Comparison of ENCODE assay signal across 9 mouse cellular contexts in genomic region chr1:59574262-59575187, GRCm38 (mm10). TPM values are rescaled to one million over a fixed set of nuclear protein-coding genes. Genes with fewer than 3 reads are reported as not detected.
DNase-seq lines count a peak whose midpoint lies in the region; ATAC-seq lines count a peak whose summit lies in the region.
"Had no signal": no experiment of that assay in that cellular context is flagged by ENCODE, and none has a peak within 500 bp of the region (broad histone marks: within the 10 kb centered on the region; RNA-seq: fewer than 3 reads in every experiment).

No protein-coding gene starts in this region.

- peak overlapping the region; percentile 22 for H3K4me3 ChIP-seq in heart, embryonic 15.5 days
- peak overlapping the region; percentile 42 for H3K4me3 ChIP-seq in embryonic facial prominence, embryonic 10.5 days
- H3K4me3 ChIP-seq in hindbrain, embryonic 16.5 days (ENCODE audit: low read length), result peak overlapping the region; percentile 34
- peak overlapping the region; percentile 29 for H3K4me3 ChIP-seq in midbrain, embryonic 16.5 days (ENCODE audit: low read depth, low read length)

- H3K9me3 ChIP-seq in heart, embryonic 15.5 days (replicated peaks), result no peaks in the 10 kb centered on the region
- H3K9me3 ChIP-seq in embryonic facial prominence, embryonic 10.5 days, result no peaks in the 10 kb centered on the region
- H3K9me3 ChIP-seq in hindbrain, embryonic 16.5 days (ENCODE audit: control insufficient read depth, low read length), result no peaks in the 10 kb centered on the region
- no peaks in the 10 kb centered on the region for H3K9me3 ChIP-seq in midbrain, embryonic 16.5 days (replicated peaks; ENCODE audit: control insufficient read depth, low read length, poor library complexity, severe bottlenecking)

- H3K4me1 ChIP-seq in heart, embryonic 15.5 days (replicated peaks), result peaks cover 4% of the 10 kb centered on the region; the same call in 1 of the 2 replicates
- peaks cover 39% of the 10 kb centered on the region for H3K4me1 ChIP-seq in embryonic facial prominence, embryonic 10.5 days
- peaks cover 7% of the 10 kb centered on the region; the same call in 1 of the 2 replicates for H3K4me1 ChIP-seq in hindbrain, embryonic 16.5 days (ENCODE audit: control insufficient read depth, insufficient read depth, low read depth, low read length)
- H3K4me1 ChIP-seq in midbrain, embryonic 16.5 days (ENCODE audit: control insufficient read depth, insufficient read depth, low read length), result peaks cover 15% of the 10 kb centered on the region

- no peak overlapping the region for H3K9ac ChIP-seq in heart, embryonic 15.5 days
- H3K9ac ChIP-seq in hindbrain, embryonic 16.5 days (ENCODE audit: low read depth, low read length), result peak overlapping the region; percentile 53; the same call in 1 of the 2 replicates
- peak overlapping the region; percentile 63 for H3K9ac ChIP-seq in midbrain, embryonic 16.5 days (ENCODE audit: low read depth, low read length)

- DNase-seq in heart, adult 11 months, result no peak
- peak; percentile 57 for DNase-seq in embryonic facial prominence, embryonic 10.5 days (ENCODE audit: low spot score)
- no peak for DNase-seq in gastrocnemius, postnatal 4 days (ENCODE audit: low spot score in 2 of 2)

- no peaks in the 10 kb centered on the region for H3K36me3 ChIP-seq in heart, embryonic 15.5 days
- no peaks in the 10 kb centered on the region for H3K36me3 ChIP-seq in embryonic facial prominence, embryonic 10.5 days (replicated peaks)
- H3K36me3 ChIP-seq in hindbrain, embryonic 16.5 days (ENCODE audit: control insufficient read depth, insufficient read depth, low read length), result no peaks in the 10 kb centered on the region
- H3K36me3 ChIP-seq in midbrain, embryonic 16.5 days (ENCODE audit: control insufficient read depth, insufficient read depth, low read length), result no peaks in the 10 kb centered on the region

- 52% methylated on average over 21 of the region's 21 CpGs for WGBS in heart, embryonic 15.5 days
- WGBS in embryonic facial prominence, embryonic 10.5 days, result 38% methylated on average over 21 of the region's 21 CpGs
- WGBS in hindbrain, embryonic 16.5 days, result 16% methylated on average over 21 of the region's 21 CpGs
- WGBS in midbrain, embryonic 16.5 days, result 20% methylated on average over 21 of the region's 21 CpGs

- peaks cover 8% of the 10 kb centered on the region; the same call in 1 of the 2 replicates for H3K27me3 ChIP-seq in heart, embryonic 15.5 days
- peaks cover 9% of the 10 kb centered on the region for H3K27me3 ChIP-seq in embryonic facial prominence, embryonic 10.5 days (replicated peaks; ENCODE audit: low read depth, poor library complexity, severe bottlenecking)
- no peaks in the 10 kb centered on the region for H3K27me3 ChIP-seq in hindbrain, embryonic 16.5 days (replicated peaks; ENCODE audit: control insufficient read depth, insufficient read depth, low read length)
- no peaks in the 10 kb centered on the region for H3K27me3 ChIP-seq in midbrain, embryonic 16.5 days (ENCODE audit: control insufficient read depth, insufficient read depth, low read depth, low read length)

- ATAC-seq in heart, embryonic 15.5 days (replicated peaks; ENCODE audit: insufficient number of reproducible peaks, insufficient read depth, low FRiP score, low read depth), result no peak
- peak; percentile 90 for ATAC-seq in hindbrain, embryonic 16.5 days
- ATAC-seq in midbrain, embryonic 16.5 days, result peak; percentile 94
- ATAC-seq in monocyte, adult 5-6 weeks (replicated peaks; ENCODE audit: insufficient number of reproducible peaks, low FRiP score, low TSS enrichment, poor library complexity, severe bottlenecking), result no peak
- no peak for ATAC-seq in granulocyte monocyte progenitor cell, adult 5-6 weeks (replicated peaks; ENCODE audit: poor library complexity, severe bottlenecking)

- peak overlapping the region; percentile 54 for H3K4me2 ChIP-seq in heart, embryonic 15.5 days
- H3K4me2 ChIP-seq in hindbrain, embryonic 16.5 days (ENCODE audit: low read length), result peak overlapping the region; percentile 68
- H3K4me2 ChIP-seq in midbrain, embryonic 16.5 days (ENCODE audit: low read length), result peak overlapping the region; percentile 64

- no peak overlapping the region for H3K27ac ChIP-seq in heart, embryonic 15.5 days
- peak overlapping the region; percentile 80 for H3K27ac ChIP-seq in embryonic facial prominence, embryonic 10.5 days (replicated peaks)
- peak overlapping the region; percentile 71 for H3K27ac ChIP-seq in hindbrain, embryonic 16.5 days (ENCODE audit: low read depth, low read length)
- peak overlapping the region; percentile 83 for H3K27ac ChIP-seq in midbrain, embryonic 16.5 days (ENCODE audit: low read length)

RNA-seq across cellular contexts. Expression of gene Gm973, which starts 58.5 kb away (rescaled TPM):
- polyA plus RNA-seq in heart, embryonic 15.5 days (2015; fragmentation: Nextera tagmentation; extraction: Ambion mirVana), result 0.33 and 0.34 TPM in 2 replicates
- polyA plus RNA-seq in embryonic facial prominence, embryonic 10.5 days (2016; fragmentation: Nextera tagmentation; extraction: Ambion mirVana), result 1.2 and 3.6 TPM in 2 replicates
- polyA plus RNA-seq in hindbrain, embryonic 16.5 days (2015; fragmentation: Nextera tagmentation; extraction: Ambion mirVana), result 11.3 and 11.5 TPM in 2 replicates
- polyA plus RNA-seq in midbrain, embryonic 16.5 days (2015; fragmentation: Nextera tagmentation; extraction: Ambion mirVana), result 11.8 and 14.1 TPM in 2 replicates
- total RNA-seq in monocyte, adult 5-6 weeks (2017), result 2.4 to 9.2 TPM (median 4.3 TPM) in 3 replicates
- total RNA-seq in granulocyte monocyte progenitor cell, adult 5-6 weeks (2014; fragmentation: Nextera tagmentation), result 0.41 and 2.8 TPM in 2 replicates
- total RNA-seq in granulocyte monocyte progenitor cell, adult 5-6 weeks (2017), result not detected in 2 replicates
- total RNA-seq in gastrocnemius, postnatal 4 days (2021), result 1 to 10 TPM; 1.9 to 2.2 TPM
- polyA plus RNA-seq: spleen, adult 2 months had no signal

Comparison
In these comparisons a context has a peak if more than half of its experiments do, and no peak if none do; other contexts are left out.
1. ATAC-seq: peak in hindbrain, embryonic 16.5 days (single experiment) and midbrain, embryonic 16.5 days (single experiment); none in heart, embryonic 15.5 days (single experiment), monocyte, adult 5-6 weeks (single experiment) and granulocyte monocyte progenitor cell, adult 5-6 weeks (single experiment).
2. Peak in every context shown above with its lines, with median percentiles within 50 percentile points of each other: H3K4me2 ChIP-seq and H3K4me3 ChIP-seq.